Mouse (Mus musculus) leukemia stem cell, adult 10-12 weeks (primary cell): Measurements from ENCODE around the gene Hk2. TPM values are rescaled to one million over a fixed set of nuclear protein-coding genes. Genes with fewer than 3 reads are reported as not detected.

ENCODE experiments used
- polyA plus RNA-seq: library from polyadenylated mRNA; stranded (reverse); fragments of >175 nt; gene quantifications from 2 replicates; pipeline ENCODE4 v1.2.3, GENCODE M21; 2012; ENCODE audit warnings: low replicate concordance

Hk2 gene
- 0.84 and 1.4 TPM in 2 replicates for polyA plus RNA-seq

DNA sequence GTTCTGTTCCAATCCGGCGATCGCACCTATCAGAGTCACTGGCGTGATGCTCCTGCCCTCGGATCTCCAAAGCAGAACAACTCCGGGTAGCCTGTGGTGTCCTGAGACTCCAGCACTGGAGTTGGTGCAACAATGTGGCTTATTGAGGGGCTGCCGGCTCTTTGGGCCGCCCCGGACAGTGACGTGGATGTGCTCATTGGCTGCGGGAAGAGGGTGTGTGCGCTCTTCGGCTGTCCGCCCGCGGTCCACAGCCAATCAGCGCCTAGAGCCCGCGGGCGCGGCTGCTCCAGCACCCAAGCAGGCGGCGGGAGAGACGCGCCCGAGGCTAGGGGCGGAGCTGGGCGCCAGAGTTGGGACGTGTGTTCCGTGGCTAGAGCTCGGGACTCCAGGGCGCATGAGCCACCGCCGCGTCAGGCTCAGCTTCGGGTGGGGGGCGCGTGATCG lies at the start of gene Hk2:
Hk2 (minus strand) TSS at position 134 of the 444 bp plus-strand sequence.

DNA sequence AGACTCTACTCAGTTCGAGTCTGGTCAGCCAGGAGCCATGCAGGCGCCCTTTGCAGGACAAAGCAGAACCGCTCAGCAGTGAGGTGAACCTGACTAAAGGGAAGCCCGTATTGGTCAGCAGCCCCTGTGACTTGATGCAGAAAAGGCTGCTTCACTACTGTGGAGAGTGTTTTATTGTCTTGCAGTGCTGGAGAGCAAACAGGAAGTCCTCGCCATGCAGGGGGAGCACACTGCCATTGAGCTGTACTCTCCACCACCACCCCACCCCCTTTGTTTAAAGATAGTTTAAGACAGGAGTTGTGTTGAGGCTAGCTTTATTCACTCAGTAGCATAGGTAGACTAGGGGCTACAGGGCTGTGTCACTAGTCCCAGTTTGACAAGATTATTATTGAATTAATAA lies 69.0 kb downstream of the Hk2 start, which contains the start of gene Pole4:
Pole4 (minus strand) TSS at position 145 of the 400 bp plus-strand sequence.

Other genes starting within 250 kb of the Hk2 start
- 38.5 and 69.3 TPM in 2 replicates for gene Pole4, start 69.1 kb downstream of the Hk2 start, polyA plus RNA-seq
- gene Sema4f, start 165.3 kb upstream of the Hk2 start, polyA plus RNA-seq: 0.32 and 0.74 TPM in 2 replicates
- 3.3 and 20.7 TPM in 2 replicates for gene M1ap, start 172.4 kb upstream of the Hk2 start, polyA plus RNA-seq